Mouse (Mus musculus) midbrain, embryonic 12.5 days (tissue): ENCODE measurements around the gene AU015836. TPM values are rescaled to one million over a fixed set of nuclear protein-coding genes. Genes with fewer than 3 reads are reported as not detected.
"Not testable (repeated sequence)": the region's sequence is repeated elsewhere in the genome, so short reads cannot be mapped to it uniquely, and the experiment has no call there.

Source experiments
- ATAC-seq: fragments of 200-750 bp; cut with Nextera tagmentation; 2 replicates; pipeline ENCODE4 v1.8.0; 2017; ENCODE audit warnings: low read depth, moderate TSS enrichment, moderate library complexity; ENCODE audit not compliant: low FRiP score
- H3K27ac ChIP-seq: fragments of 300-500 bp; sonication (generic); replicated peaks from 2 replicates; pipeline ENCODE4 v1.5.1; 2016; ENCODE audit warnings: mild to moderate bottlenecking
- H3K27me3 ChIP-seq: fragments of 300-500 bp; sonication (generic); 2 replicates; pipeline ENCODE4 v1.6.1; 2016; ENCODE audit warnings: mild to moderate bottlenecking
- H3K36me3 ChIP-seq: fragments of 300-500 bp; sonication (generic); 2 replicates; pipeline ENCODE4 v1.6.1; 2016
- H3K4me1 ChIP-seq: fragments of 300-500 bp; sonication (generic); 2 replicates; pipeline ENCODE4 v1.6.1; 2016
- H3K4me2 ChIP-seq: fragments of 300-500 bp; sonication (generic); replicated peaks from 2 replicates; pipeline ENCODE4 v1.6.1; 2016; ENCODE audit warnings: mild to moderate bottlenecking, moderate library complexity
- H3K4me3 ChIP-seq: fragments of 300-500 bp; sonication (generic); 2 replicates; pipeline ENCODE4 v1.5.1; 2016; ENCODE audit warnings: mild to moderate bottlenecking
- H3K9ac ChIP-seq: fragments of 300-500 bp; sonication (generic); replicated peaks from 2 replicates; pipeline ENCODE4 v1.6.1; 2016; ENCODE audit warnings: mild to moderate bottlenecking, moderate library complexity
- H3K9me3 ChIP-seq: fragments of 300-500 bp; sonication (generic); 2 replicates; pipeline ENCODE4 v1.6.1; 2016; ENCODE audit warnings: mild to moderate bottlenecking
- WGBS: fragments of 180-500 bp; shearing (Covaris S2); methylation state at CpG from one replicate; pipeline ENCODE4 v1.1.7; 2016; 5-methylcytosine and 5-hydroxymethylcytosine counted together
- polyA plus RNA-seq: library from polyadenylated mRNA; unstranded; fragments of >200 nt; fragmentation: Nextera tagmentation; extraction: Ambion mirVana; gene quantifications from 2 replicates; pipeline ENCODE4 v1.2.1, GENCODE M21; 2016

The AU015836 gene
- polyA plus RNA-seq, result not detected in 2 replicates

GRCm38 (mm10) chrX:93968444-93968843 lies at the start of gene AU015836:
Gene AU015836 (plus strand): TSS chrX:93968659.
- H3K9me3 ChIP-seq, result no peaks in the 10 kb centered on the region
- no peak within 1 kb of the TSS for H3K4me2 ChIP-seq
- no peak within 1 kb of the TSS for H3K27ac ChIP-seq
- H3K36me3 ChIP-seq, result no peaks in the 10 kb centered on the region
- WGBS, result 65% methylated on average over 14 of the region's 14 CpGs
- peaks cover 3% of the 10 kb centered on the region for H3K27me3 ChIP-seq
- H3K4me3 ChIP-seq, result no peak within 1 kb of the TSS
- ATAC-seq, result no peak
- H3K4me1 ChIP-seq, result no peaks in the 10 kb centered on the region
- H3K9ac ChIP-seq, result no peak within 1 kb of the TSS

GRCm38 (mm10) chrX:93919017-93919416 lies 49.4 kb upstream of the AU015836 start:
- Histone ChIP-seq H3K9ac (no peak overlapping the region), H3K4me3 (no peak overlapping the region), H3K4me1 (no peaks in the 10 kb centered on the region), H3K4me2 (no peak overlapping the region), H3K27me3 (0 out of 2 replicates have a peak, but pooled peaks cover 4% of the 10 kb centered on the region), H3K36me3 (no peaks in the 10 kb centered on the region), H3K9me3 (peaks cover 5% of the 10 kb centered on the region; the same call in 1 of the 2 replicates), H3K27ac (no peak overlapping the region)
- ATAC-seq, result no peak
- WGBS, result 59% methylated on average over 3 of the region's 3 CpGs

GRCm38 (mm10) chrX:93928379-93928778 lies 40.1 kb upstream of the AU015836 start:
- Histone ChIP-seq H3K9me3 (no peaks in the 10 kb centered on the region), H3K4me3 (no peak overlapping the region), H3K4me2 (no peak overlapping the region), H3K27ac (no peak overlapping the region), H3K36me3 (no peaks in the 10 kb centered on the region), H3K4me1 (no peaks in the 10 kb centered on the region), H3K9ac (no peak overlapping the region), H3K27me3 (no peaks in the 10 kb centered on the region)
- no peak for ATAC-seq
- 92% methylated on average over 3 of the region's 3 CpGs for WGBS

GRCm38 (mm10) chrX:93928794-93929193 lies 39.7 kb upstream of the AU015836 start:
- no peak for ATAC-seq
- Histone ChIP-seq H3K9ac (no peak overlapping the region), H3K4me1 (no peaks in the 10 kb centered on the region), H3K36me3 (no peaks in the 10 kb centered on the region), H3K27ac (no peak overlapping the region), H3K4me2 (no peak overlapping the region), H3K4me3 (no peak overlapping the region), H3K27me3 (no peaks in the 10 kb centered on the region), H3K9me3 (no peaks in the 10 kb centered on the region)
- 88% methylated on average over 1 of the region's 1 CpGs for WGBS

GRCm38 (mm10) chrX:93931694-93932093 lies 36.8 kb upstream of the AU015836 start:
- no peak overlapping the region for H3K4me3 ChIP-seq
- WGBS, result 90% methylated on average over 3 of the region's 3 CpGs
- no peaks in the 10 kb centered on the region for H3K36me3 ChIP-seq
- no peak overlapping the region for H3K27ac ChIP-seq
- no peak for ATAC-seq
- H3K4me2 ChIP-seq, result no peak overlapping the region
- H3K9me3 ChIP-seq, result no peaks in the 10 kb centered on the region
- no peaks in the 10 kb centered on the region for H3K27me3 ChIP-seq
- H3K9ac ChIP-seq, result no peak overlapping the region
- no peaks in the 10 kb centered on the region for H3K4me1 ChIP-seq

GRCm38 (mm10) chrX:93956727-93957126 lies 11.7 kb upstream of the AU015836 start:
- no peaks in the 10 kb centered on the region for H3K9me3 ChIP-seq
- WGBS, result 43% methylated on average over 1 of the region's 1 CpGs
- peaks cover 7% of the 10 kb centered on the region; the same call in 1 of the 2 replicates for H3K27me3 ChIP-seq
- no peaks in the 10 kb centered on the region for H3K36me3 ChIP-seq
- no peak for ATAC-seq
- H3K4me1 ChIP-seq, result no peaks in the 10 kb centered on the region
- no peak overlapping the region for H3K9ac ChIP-seq
- no peak overlapping the region for H3K4me3 ChIP-seq
- no peak overlapping the region for H3K27ac ChIP-seq
- no peak overlapping the region for H3K4me2 ChIP-seq

- Histone ChIP-seq H3K4me3 (no peak overlapping the region), H3K36me3 (no peaks in the 10 kb centered on the region), H3K4me1 (no peaks in the 10 kb centered on the region), H3K4me2 (no peak overlapping the region), H3K27me3 (peaks cover 7% of the 10 kb centered on the region; the same call in 1 of the 2 replicates), H3K9ac (no peak overlapping the region), H3K27ac (no peak overlapping the region), H3K9me3 (no peaks in the 10 kb centered on the region)
- no peak for ATAC-seq
- WGBS, result 75% methylated on average over 3 of the region's 3 CpGs
These were observed 10.0 kb upstream of the AU015836 start for GRCm38 (mm10) chrX:93958502-93958901.

GRCm38 (mm10) chrX:93980341-93980740 lies 11.9 kb downstream of the AU015836 start:
- H3K27ac ChIP-seq, result no peak overlapping the region
- H3K4me3 ChIP-seq, result no peak overlapping the region
- no peak overlapping the region for H3K4me2 ChIP-seq
- H3K36me3 ChIP-seq, result no peaks in the 10 kb centered on the region
- no peak overlapping the region for H3K9ac ChIP-seq
- no peaks in the 10 kb centered on the region for H3K4me1 ChIP-seq
- no peak for ATAC-seq
- H3K27me3 ChIP-seq, result peaks cover 39% of the 10 kb centered on the region
- 90% methylated on average over 26 of the region's 26 CpGs for WGBS
- H3K9me3 ChIP-seq, result no peaks in the 10 kb centered on the region

- no peak for ATAC-seq
- H3K27ac ChIP-seq, result no peak overlapping the region
- no peaks in the 10 kb centered on the region for H3K4me1 ChIP-seq
- H3K4me3 ChIP-seq, result no peak overlapping the region
- no peaks in the 10 kb centered on the region for H3K9me3 ChIP-seq
- WGBS, result 97% methylated on average over 3 of the region's 3 CpGs
- no peaks in the 10 kb centered on the region for H3K36me3 ChIP-seq
- no peak overlapping the region for H3K4me2 ChIP-seq
- H3K27me3 ChIP-seq, result peaks cover 37% of the 10 kb centered on the region
- no peak overlapping the region for H3K9ac ChIP-seq
These were observed 13.7 kb downstream of the AU015836 start for GRCm38 (mm10) chrX:93982193-93982592.

- not testable (repeated sequence) for H3K4me2 ChIP-seq, H3K4me3 ChIP-seq, H3K4me1 ChIP-seq, H3K9ac ChIP-seq, H3K9me3 ChIP-seq, H3K27ac ChIP-seq, ATAC-seq, H3K36me3 ChIP-seq
- WGBS, result 75% methylated on average over 3 of the region's 3 CpGs
- H3K27me3 ChIP-seq, result peaks cover 48% of the 10 kb centered on the region
These were observed 16.6 kb downstream of the AU015836 start for GRCm38 (mm10) chrX:93985096-93985495.

GRCm38 (mm10) chrX:94006991-94007390 lies 38.5 kb downstream of the AU015836 start:
- Histone ChIP-seq H3K9ac (no peak overlapping the region), H3K27me3 (peaks cover 46% of the 10 kb centered on the region)
- WGBS, result 88% methylated on average over 3 of the region's 3 CpGs

GRCm38 (mm10) chrX:94009442-94009841 lies 41.0 kb downstream of the AU015836 start:
- no peak for ATAC-seq
- Histone ChIP-seq H3K27ac (no peak overlapping the region), H3K27me3 (peaks cover 65% of the 10 kb centered on the region)

More at GRCm38 (mm10) chrX:94006991-94007390, 38.5 kb downstream of the AU015836 start:
- Histone ChIP-seq H3K4me1 (no peaks in the 10 kb centered on the region), H3K36me3 (no peaks in the 10 kb centered on the region), H3K9me3 (no peaks in the 10 kb centered on the region), H3K4me2 (no peak overlapping the region), H3K4me3 (no peak overlapping the region), H3K27ac (no peak overlapping the region)
- ATAC-seq, result no peak

GRCm38 (mm10) chrX:94011656-94012173 lies 43.3 kb downstream of the AU015836 start:
- peaks cover 65% of the 10 kb centered on the region for H3K27me3 ChIP-seq
- ATAC-seq, result no peak
- WGBS, result 91% methylated on average over 7 of the region's 7 CpGs

More at GRCm38 (mm10) chrX:94009442-94009841, 41.0 kb downstream of the AU015836 start:
- Histone ChIP-seq H3K9me3 (no peaks in the 10 kb centered on the region), H3K9ac (no peak overlapping the region), H3K36me3 (no peaks in the 10 kb centered on the region), H3K4me3 (no peak overlapping the region), H3K4me1 (peaks cover 4% of the 10 kb centered on the region; the same call in 1 of the 2 replicates), H3K4me2 (no peak overlapping the region)
- 77% methylated on average over 3 of the region's 3 CpGs for WGBS

More at GRCm38 (mm10) chrX:94011656-94012173, 43.3 kb downstream of the AU015836 start:
- H3K4me1 ChIP-seq, result peaks cover 4% of the 10 kb centered on the region; the same call in 1 of the 2 replicates
- H3K27ac ChIP-seq, result no peak overlapping the region
- H3K9me3 ChIP-seq, result no peaks in the 10 kb centered on the region
- H3K4me3 ChIP-seq, result no peak overlapping the region
- no peaks in the 10 kb centered on the region for H3K36me3 ChIP-seq
- H3K4me2 ChIP-seq, result no peak overlapping the region
- no peak overlapping the region for H3K9ac ChIP-seq
